Mouse (Mus musculus): ENCODE measurements around the gene Adamts2.

DNA sequence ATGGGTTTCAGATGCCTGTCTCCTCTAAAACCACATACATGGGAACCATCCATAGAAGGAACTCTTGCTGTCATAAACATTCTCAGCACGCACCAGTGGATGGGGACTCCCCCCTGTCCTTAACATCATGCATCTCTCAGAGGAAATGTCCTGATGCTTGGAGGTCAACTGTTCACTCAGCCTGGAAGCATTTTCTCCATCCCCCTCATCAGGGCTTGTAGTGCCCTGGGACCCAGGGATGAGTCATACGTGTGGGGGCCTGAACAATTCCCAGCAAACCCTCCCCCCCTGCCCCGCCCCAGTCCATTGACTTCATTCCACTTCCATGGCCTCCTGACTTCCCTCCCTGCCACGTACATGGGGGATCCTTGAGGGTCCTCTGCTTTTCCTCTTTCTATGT is 62.9 kb downstream of the Adamts2 start:
- TF ChIP-seq EP300 (IDR thresholded peaks at IDR 0.05; ENCODE audit: insufficient read depth, low read depth, low read length) (no peak), CTCF (IDR thresholded peaks at IDR 0.05; ENCODE audit: low read depth, low read length) (no peak), POLR2A (IDR thresholded peaks at IDR 0.05; ENCODE audit: insufficient read depth, low read length) (no peak)
